Mouse (Mus musculus): Measurements from ENCODE around the gene Batf2. TPM values are rescaled to one million over a fixed set of nuclear protein-coding genes. Genes with fewer than 3 reads are reported as not detected.

Batf2 gene
- under 1 TPM; 0.23 to 0.75 TPM for total RNA-seq (2021)
- long read RNA-seq, experiment 1, partial matches to known transcripts: 0 of 1 reads
- long read RNA-seq, experiment 1, other reads (novel, unspliced or antisense): 0 of 1 reads
- long read RNA-seq, experiment 2: 0 reads

GRCm38 (mm10) chr19:6140678-6141393, at the start of gene Batf2:
Batf2 (plus strand) TSS chr19:6140983.
- Histone ChIP-seq H3K4me3 (peak within 1 kb of the TSS; percentile 97), H3K27ac (peak within 1 kb of the TSS; percentile 97)
- intact Hi-C loops (cut with DNase I): loop anchor here (2.0 kb wide), 1 partner anchor 94 kb away; the partner anchor contains the start of gene Ppp2r5b
- peak; percentile 69 for TF ChIP-seq CTCF (IDR thresholded peaks at IDR 0.05)
- DNase-seq: peak; percentile 95

DNA sequence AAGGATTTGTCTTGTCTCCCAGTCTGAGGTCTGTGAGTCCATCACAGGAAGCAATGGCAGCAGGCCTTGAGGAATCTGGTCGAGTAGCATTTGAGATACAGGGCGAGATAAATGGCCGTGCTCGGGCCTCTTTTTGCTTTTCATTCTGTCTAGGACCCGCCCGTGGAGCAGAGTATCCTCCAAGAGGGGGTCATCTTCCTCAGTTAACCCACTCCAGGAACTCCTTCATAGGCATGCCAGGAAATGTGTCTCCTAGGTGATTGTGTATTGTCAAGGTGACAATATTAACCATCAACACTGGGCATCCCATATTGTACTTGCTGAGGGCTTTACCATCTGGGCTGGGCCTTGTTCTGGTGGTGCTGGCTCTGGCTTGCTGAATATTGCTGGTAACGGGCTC, 46.7 kb upstream of the Batf2 start, which contains the start of gene AC131692.1:
Gene AC131692.1, plus strand, starts transcription at position 301 of the 400 bp plus-strand sequence.
- DNase-seq: no peak
- no peak within 1 kb of the TSS for H3K27ac ChIP-seq
- intact Hi-C loops (cut with DNase I): no loop called here
- no peak for TF ChIP-seq CTCF (IDR thresholded peaks at IDR 0.05)
- no peak within 1 kb of the TSS for H3K4me3 ChIP-seq

GRCm38 (mm10) chr19:6097847-6098246, 42.9 kb upstream of the Batf2 start:
- H3K4me3 ChIP-seq: no peak overlapping the region
- DNase-seq: no peak
- TF ChIP-seq CTCF (IDR thresholded peaks at IDR 0.05): no peak
- intact Hi-C loops (cut with DNase I): no loop called here
- H3K27ac ChIP-seq: no peak overlapping the region

DNA sequence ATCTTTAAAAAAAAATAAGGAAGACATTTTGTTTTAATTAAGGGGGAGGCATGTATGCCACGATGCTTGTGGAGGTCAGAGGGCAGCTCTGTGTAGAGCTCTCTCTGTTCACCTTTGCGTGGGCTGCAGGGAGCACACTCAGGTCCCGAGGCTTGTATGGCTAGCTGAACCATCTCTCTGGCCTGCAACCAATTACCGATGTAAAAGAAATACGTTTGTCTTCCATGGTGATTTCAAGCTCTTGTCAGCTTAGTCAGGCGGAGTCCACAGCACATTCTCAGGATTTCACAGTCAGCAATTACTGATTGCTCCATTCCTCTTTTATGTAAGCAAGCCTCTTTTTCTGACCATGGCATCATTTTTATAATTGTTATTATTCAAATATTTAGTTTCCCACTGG, 39.6 kb upstream of the Batf2 start:
- DNase-seq: no peak
- no peak overlapping the region for H3K4me3 ChIP-seq
- H3K27ac ChIP-seq: no peak overlapping the region
- intact Hi-C loops (cut with DNase I): no loop called here
- no peak for TF ChIP-seq CTCF (IDR thresholded peaks at IDR 0.05)

GRCm38 (mm10) chr19:6102169-6102853, 38.5 kb upstream of the Batf2 start:
- intact Hi-C loops (cut with DNase I): no loop called here
- no peak for DNase-seq
- no peak overlapping the region for H3K4me3 ChIP-seq
- H3K27ac ChIP-seq: no peak overlapping the region
- no peak for TF ChIP-seq CTCF (IDR thresholded peaks at IDR 0.05)

DNA sequence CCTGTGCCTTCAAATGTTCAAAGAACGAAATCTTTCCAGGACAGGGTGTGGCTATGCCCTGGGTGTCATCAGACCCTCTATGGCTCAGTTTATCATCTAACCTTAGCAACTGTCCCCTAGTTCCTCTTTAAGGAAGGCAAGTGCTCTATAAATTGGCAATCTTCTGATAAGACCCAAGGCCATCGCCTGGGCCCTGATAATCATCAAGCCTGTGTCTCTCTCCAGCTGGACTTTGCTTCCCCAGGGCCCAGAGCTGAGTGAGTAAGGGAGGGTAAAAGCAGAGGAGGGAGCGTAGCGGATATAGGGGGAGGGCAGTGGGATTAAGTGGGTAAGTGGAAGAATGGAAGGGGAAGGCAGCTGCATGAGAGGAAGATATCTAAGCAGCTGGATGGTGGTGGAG, 36.3 kb upstream of the Batf2 start:
- TF ChIP-seq CTCF (IDR thresholded peaks at IDR 0.05): no peak
- DNase-seq: no peak
- Histone ChIP-seq H3K27ac (no peak overlapping the region), H3K4me3 (no peak overlapping the region)
- intact Hi-C loops (cut with DNase I): no loop called here

DNA sequence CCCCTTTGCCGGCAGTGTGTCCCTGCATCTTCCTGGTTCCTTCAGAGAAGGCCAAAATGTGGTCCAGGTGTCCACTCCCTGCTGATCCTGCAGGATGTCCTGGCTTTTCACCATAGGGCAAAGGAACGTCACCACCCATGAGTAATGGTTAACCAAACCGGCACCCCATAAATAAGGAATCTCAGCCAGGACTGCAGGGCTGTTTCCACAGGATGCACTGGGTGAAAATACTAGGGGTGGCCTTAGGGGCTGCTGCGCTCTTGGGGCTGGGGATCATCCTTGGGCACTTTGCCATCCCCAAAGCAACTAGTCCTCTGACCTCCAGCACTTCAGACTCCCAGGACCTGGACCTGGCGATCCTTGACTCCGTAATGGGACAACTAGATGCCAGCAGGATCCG, 35.2 kb upstream of the Batf2 start, which contains the start of gene Naaladl1:
Gene Naaladl1, plus strand, starts transcription at position 197 of the 400 bp plus-strand sequence.
- H3K4me3 ChIP-seq: no peak within 1 kb of the TSS
- TF ChIP-seq CTCF (IDR thresholded peaks at IDR 0.05): no peak

DNA sequence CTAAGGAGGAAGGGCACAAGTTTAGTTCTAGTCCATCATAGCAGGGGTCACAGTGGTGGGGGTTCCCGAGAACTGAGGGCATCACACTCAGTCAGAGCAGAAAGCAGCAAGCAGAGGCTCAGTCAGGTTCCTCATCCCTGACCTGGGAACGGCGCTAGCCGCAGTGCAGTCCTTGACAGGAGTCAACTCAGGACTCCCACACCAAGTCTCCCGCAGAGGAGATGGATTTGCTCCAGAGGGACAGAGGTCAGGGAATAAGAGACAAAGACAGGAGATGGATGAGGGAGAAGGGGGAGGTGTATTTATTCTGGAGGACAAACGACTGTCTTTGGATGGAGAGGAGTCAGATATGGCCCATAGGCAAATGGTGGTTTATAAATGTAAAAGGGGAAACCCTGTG, 27.7 kb upstream of the Batf2 start:
- no peak for TF ChIP-seq CTCF (IDR thresholded peaks at IDR 0.05)
- Histone ChIP-seq H3K4me3 (no peak overlapping the region), H3K27ac (no peak overlapping the region)
- no peak for DNase-seq
- intact Hi-C loops (cut with DNase I): no loop called here

More for the DNA sequence above, 35.2 kb upstream of the Batf2 start, which contains the start of gene Naaladl1:
- intact Hi-C loops (cut with DNase I): no loop called here
- H3K27ac ChIP-seq: no peak within 1 kb of the TSS
- DNase-seq: no peak

DNA sequence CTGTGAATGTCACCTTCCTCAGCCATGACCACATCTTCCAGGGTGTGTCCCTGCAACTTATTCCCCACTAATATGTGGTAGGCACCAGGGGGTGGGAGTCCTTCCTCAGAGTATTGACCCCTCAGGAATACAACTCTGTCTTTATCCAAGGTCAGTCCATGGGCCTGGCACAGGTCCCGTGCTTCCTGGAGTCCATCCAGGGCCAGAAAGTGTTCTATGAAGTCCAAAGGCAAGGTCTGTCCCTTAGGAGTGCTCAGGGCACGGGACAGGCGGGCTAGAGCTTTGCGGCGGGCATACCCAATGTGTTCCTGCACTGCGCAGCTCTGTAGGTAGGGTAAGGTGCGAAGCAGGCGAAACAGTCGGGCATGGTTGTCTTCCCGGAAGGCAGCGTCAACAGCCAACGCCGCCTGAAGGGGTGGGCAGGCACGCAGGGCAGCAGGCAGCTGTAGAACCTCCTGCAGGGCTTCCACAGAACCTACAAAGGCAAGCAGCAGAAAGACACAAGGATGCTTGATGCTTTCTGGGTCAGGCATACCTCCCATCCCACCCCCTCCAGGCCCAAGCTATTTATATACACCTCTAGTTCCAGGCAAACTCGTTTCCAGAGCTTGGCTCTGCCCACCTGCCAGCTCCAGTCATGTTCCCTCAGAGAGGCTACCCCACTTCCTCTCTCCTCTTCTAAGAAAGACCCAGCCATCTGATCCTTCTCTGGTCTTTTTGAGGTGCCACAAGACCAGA, 24.5 kb upstream of the Batf2 start:
- Histone ChIP-seq H3K4me3 (peak overlapping the region; percentile 78), H3K27ac (peak overlapping the region; percentile 92; the same call in 1 of the 2 replicates)
- intact Hi-C loops (cut with DNase I): loop anchor here (2.0 to 5.0 kb wide), 2 partner anchors 31 to 69 kb away; partner anchors contain the start of genes Cdca5, Syvn1 and Zfpl1
- no peak for TF ChIP-seq CTCF (IDR thresholded peaks at IDR 0.05)
- no peak for DNase-seq

DNA sequence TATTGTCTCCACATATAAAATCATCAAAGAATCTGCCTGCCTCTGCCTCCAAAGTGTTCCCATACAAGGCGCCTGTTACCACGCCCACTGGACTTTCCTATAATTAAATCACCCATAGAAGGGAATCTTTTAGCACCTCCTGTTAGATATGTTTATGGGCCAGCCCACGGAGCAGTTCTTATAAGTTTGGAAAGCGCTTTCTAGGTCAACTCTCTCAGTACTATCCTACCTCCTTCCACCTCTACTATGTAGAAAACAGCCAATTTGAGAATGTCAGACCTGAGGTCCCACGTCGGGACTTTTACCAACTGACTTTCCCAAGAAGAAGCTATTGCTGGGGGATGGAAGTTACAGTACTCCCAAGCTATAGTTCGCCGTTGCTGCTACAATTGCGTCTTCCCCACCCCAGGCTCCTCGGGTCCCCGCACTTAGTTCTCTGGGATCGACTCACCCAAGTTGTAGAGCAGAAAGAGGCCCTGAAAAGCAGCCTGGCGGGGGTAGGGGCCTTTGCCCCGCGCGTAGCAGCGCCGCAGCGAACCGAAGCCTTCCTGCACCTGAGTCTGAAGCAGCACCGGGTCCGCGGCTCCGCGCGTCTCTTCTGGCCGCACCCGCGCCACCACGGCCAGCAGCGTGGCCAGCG, 23.3 kb upstream of the Batf2 start:
- no peak for TF ChIP-seq CTCF (IDR thresholded peaks at IDR 0.05)
- intact Hi-C loops (cut with DNase I): loop anchor here (2.0 to 5.0 kb wide), 2 partner anchors 33 to 70 kb away; partner anchors contain the start of genes Cdca5, Syvn1 and Zfpl1
- H3K27ac ChIP-seq: peak overlapping the region; percentile 92
- no peak for DNase-seq
- peak overlapping the region; percentile 78 for H3K4me3 ChIP-seq

DNA sequence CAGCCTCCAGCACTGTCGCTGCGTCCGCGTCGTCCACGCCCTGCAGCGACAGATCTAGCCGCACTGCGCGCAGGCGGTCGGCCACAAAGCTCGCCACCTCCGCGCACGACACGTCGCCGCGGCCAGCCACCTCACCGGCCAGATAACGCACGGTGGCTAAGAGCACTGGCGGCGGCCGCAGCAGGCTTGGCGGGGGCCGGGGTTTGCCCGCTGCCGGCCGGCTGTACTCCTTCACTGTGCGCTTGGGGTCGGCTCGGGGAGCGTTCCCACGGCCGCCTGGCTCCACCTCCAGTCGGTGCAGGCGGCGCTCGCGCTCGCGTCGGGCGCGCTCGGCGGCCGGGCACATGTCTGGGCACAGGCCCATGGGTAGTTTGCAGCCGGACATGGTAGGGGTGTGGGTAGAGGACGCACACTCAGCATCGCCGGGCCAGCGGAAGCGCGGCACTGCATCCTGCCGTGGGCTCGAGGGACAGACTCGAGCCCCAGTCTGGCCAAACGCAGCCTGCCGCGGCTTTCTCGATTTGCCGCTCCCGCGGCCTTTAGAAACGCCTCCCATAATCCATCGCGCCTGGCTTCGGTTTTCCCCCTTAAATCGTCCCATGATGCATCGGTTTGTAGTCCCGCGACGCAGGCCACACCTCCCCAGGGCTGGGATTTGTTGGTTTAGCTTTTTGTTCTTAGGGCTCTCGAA, 22.7 kb upstream of the Batf2 start, which contains the start of gene Sac3d1:
Gene Sac3d1, minus strand, starts transcription at position 665 of the 691 bp plus-strand sequence.
- intact Hi-C loops (cut with DNase I): loop anchor here (2.0 to 5.0 kb wide), 2 partner anchors 33 to 71 kb away; partner anchors contain the start of genes Cdca5, Syvn1 and Zfpl1

More for the DNA sequence above, 22.7 kb upstream of the Batf2 start, which contains the start of gene Sac3d1:
- peak; percentile 88 for DNase-seq
- TF ChIP-seq CTCF (IDR thresholded peaks at IDR 0.05): no peak; the same call in 1 of the 2 replicates
- Histone ChIP-seq H3K27ac (peak within 1 kb of the TSS; percentile 92), H3K4me3 (peak within 1 kb of the TSS; percentile 78)

All from gastrocnemius, adult 2 months (tissue).